Mouse (Mus musculus): ENCODE results near the gene Srd5a2.

The Srd5a2 gene

DNA sequence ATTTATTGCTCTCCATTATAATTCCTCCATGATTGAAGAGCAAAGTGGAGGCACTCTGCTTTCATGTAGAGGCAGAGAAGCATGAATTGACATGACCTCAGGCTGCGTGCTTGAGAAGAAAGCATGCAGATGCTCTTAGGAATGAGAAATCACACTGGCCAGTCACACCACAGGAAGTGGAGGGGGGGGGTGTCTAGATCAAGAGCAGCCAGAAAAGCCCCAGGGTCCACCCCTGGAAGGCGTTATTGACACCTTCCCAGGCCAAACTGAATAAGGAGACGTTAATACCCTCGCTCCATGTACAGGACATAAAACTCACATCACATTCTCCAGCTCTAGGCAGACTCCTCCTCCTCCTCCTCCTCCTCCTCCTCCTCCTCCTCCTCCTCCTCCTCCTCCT lies 63.2 kb downstream of the Srd5a2 start:
- no peak for DNase-seq

DNA sequence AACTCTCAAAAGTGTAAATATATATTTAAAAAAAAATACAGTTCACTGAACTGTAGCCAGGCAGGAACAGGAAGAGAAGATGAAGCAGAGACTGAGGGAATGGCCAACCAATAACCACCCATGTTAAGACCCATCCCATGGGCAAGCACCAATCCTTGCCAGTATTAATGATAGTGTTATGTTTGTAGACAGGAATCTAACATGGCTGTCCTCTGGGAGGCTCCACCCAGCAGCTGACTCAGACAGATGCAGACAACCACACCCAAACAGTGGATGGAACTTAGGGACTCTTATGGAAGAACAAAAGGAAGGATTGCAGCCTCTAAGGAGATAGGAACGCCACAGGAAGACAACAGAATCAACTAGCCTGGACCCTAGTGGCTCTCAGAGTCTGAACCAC lies 64.8 kb downstream of the Srd5a2 start:
- no peak for DNase-seq

DNA sequence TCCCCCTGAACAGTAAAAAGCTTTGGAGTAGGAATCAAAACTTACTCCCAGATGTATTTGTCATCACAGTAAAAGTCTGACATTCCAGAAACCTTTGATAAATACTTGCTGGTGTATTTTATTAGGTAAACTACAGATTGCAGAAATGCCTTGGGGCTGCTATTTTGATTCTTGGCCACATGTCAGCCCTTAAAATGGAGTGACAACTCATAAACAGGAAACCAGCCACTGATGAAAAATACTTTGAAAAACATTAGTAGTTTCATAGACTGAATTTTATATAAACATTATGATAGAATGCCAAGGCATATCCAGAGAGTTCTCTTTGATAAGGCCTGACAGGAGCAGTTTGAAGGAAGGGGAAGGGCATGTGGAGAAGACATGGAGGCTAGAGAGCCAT lies 71.7 kb downstream of the Srd5a2 start:
- DNase-seq, result no peak

DNA sequence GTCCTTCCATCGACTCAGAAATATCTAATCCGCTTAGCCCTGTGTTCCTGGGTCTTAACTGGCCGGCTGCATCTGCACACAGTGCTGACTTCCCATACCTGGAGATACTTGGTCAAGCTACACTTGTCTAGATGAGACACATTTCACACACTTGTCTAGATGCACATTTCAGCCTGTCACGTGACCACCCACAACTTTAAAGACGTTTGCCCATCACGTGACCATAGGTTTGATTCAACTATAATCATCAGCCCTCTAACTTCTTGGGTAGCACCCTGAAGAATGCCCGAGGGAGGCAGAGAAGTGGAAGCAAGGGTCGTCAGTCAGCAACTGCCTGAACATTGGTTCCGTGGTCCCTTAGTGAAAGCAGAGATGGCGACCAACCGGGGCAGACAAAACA lies 75.1 kb downstream of the Srd5a2 start:
- no peak for DNase-seq

DNA sequence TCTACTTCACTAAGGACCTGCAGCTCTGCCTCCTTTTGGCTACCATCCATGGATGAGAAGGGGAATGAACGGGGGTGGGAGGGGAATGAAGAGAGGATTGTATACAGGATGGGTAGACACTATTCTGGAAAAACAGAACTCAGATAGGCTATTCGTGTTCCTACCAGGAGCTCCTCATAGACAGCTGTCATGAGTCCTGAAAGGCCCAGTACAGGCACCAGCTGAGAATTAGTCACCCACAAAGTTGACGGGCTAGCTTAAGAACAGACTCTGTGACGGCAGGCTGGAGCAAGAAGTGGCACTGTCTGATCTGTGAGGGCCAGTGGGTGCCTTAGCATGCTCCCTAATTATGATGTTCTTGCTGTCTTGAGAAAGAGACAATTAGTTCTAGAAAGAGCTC lies 76.4 kb downstream of the Srd5a2 start:
- DNase-seq, result no peak

DNA sequence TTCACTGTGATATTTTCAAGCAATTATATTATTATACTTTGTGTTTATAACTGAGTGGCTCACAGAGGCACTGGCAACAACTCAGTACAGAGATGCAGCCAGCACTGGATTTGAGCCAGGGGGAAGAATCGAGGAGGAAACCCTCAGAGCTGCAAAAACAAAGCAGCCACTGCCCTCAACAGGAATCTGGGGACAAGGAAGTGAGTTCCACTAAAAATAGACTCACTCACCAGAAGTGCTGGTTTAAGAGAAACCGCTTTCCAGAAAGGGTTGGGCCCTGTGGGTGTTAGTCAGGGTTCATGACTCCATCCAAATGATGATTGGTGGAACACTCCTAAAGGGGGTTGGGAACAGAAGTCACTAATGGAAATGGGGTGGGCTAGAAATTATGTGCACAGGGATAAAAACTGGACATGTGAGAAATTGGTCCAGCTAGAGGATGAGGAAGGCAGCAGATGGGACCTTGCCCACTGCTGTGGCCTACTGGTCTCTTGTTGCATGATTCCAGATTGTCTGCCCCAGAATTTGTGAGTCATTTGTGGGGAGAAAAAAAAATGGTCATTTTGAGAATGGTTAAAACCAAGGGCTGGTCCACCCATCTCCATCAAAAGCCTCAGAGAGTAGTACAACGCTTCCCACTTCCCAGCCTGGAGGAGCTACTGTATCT lies 77.2 kb downstream of the Srd5a2 start:
- DNase-seq, result peak; percentile 63

All from kidney, adult 18-20 months (tissue).